Mouse (Mus musculus): ENCODE results near the gene Jph3. TPM values are rescaled to one million over a fixed set of nuclear protein-coding genes. Genes with fewer than 3 reads are reported as not detected.

The Jph3 gene
- polyA plus RNA-seq, 1 experiment from 2014 or later = 47.7 TPM

DNA sequence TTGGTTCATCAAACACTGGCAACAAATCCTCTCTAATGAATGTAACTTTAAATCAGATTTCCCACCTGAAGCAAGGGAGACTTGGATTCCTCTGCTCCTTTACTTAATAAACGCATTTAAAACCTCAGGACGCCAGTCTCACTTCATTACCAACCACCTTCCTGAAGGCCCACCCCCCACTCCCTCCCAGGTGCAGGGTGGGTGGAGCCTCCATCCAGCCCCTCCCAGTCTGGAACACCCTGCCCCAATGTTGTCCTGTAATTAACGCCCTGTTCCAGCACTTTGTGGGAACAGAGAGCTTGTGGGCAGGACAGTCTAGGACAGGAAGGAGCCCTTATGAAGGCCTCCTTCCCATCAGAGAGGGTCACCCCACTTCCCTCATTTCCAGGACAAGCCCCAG lies 64.7 kb downstream of the Jph3 start:
- H3K4me2 ChIP-seq (replicated peaks) = no peak overlapping the region
- H3K9me3 ChIP-seq (replicated peaks) = no peaks in the 10 kb centered on the region
- no peaks in the 10 kb centered on the region; the same call in 1 of the 2 replicates for H3K4me1 ChIP-seq
- no peak overlapping the region for H3K27ac ChIP-seq
- H3K4me3 ChIP-seq = no peak overlapping the region
- H3K27me3 ChIP-seq = no peaks in the 10 kb centered on the region
- 58% methylated on average over 3 of the region's 3 CpGs for WGBS
- H3K36me3 ChIP-seq = peaks cover 57% of the 10 kb centered on the region
- H3K9ac ChIP-seq = no peak overlapping the region
- no peak for ATAC-seq (ENCODE audit: low FRiP score)

DNA sequence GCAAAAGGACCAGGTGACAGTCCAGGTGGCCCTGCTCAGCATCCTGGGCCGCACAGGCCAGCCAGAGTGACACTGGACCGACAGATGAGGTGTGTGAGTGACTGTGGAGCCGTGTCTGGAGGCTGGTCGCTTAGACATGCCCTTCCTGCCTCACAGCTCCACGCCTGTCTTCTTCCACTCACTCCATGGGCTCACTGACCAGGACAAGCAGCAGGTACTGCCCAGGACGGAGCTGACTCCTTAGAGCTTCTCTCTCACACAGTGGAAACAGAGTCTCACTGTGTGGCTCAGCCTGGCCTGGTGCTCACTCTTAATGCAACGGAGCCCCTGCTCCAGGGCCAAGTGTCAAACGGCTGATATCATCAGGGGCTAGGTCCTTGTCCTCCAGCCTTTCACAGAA lies 66.0 kb downstream of the Jph3 start:
- Histone ChIP-seq H3K36me3 (peaks cover 69% of the 10 kb centered on the region), H3K9me3 (replicated peaks) (no peaks in the 10 kb centered on the region), H3K27ac (no peak overlapping the region), H3K27me3 (no peaks in the 10 kb centered on the region), H3K4me2 (replicated peaks) (no peak overlapping the region), H3K4me1 (no peaks in the 10 kb centered on the region; the same call in 1 of the 2 replicates), H3K4me3 (no peak overlapping the region), H3K9ac (no peak overlapping the region)
- WGBS = 91% methylated on average over 8 of the region's 8 CpGs
- no peak for ATAC-seq (ENCODE audit: low FRiP score)

DNA sequence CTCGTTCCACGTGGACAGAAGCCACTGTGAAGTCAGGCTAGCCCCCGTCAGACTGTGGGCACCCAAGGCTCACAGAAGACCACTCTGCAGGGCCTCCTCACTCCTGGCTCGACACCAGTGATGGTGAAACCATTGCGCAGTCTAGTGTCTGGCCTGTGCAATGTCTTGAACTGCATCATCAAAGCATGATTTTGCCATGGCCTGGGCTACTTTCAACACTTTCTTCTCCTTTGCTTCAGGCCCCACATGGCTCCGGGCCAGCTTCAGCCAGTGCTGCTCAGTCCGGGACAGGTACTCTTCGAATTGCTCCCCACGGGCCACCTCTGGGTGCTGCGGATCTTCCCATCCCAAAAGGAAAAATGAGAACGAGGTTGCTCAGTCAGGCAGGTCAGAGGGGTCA lies 67.0 kb downstream of the Jph3 start:
- 91% methylated on average over 11 of the region's 11 CpGs for WGBS
- no peak for ATAC-seq (ENCODE audit: low FRiP score)
- Histone ChIP-seq H3K9ac (no peak overlapping the region), H3K4me1 (no peaks in the 10 kb centered on the region; the same call in 1 of the 2 replicates), H3K4me2 (replicated peaks) (no peak overlapping the region), H3K27me3 (no peaks in the 10 kb centered on the region), H3K27ac (no peak overlapping the region), H3K36me3 (peaks cover 72% of the 10 kb centered on the region), H3K9me3 (replicated peaks) (no peaks in the 10 kb centered on the region), H3K4me3 (no peak overlapping the region)

DNA sequence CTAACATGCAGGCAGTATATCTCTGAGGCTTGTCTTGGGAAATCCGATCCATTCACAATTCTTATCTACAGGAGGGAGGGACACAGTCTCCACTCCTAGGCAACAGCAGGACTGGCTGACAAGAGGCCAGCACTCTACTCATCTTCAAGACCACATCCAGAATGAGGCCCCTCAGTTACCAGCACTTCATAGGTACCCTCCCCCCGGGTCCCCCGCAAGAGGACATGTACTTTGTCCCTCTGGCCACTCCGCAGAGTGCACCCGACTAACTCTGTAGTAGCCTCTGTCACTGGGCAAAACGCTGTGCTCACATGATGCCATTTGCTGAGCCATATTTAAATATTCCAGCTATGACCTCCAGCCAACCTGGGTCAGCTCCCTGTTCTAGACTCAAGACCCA lies 69.0 kb downstream of the Jph3 start:
- no peak overlapping the region for H3K4me2 ChIP-seq (replicated peaks)
- no peak overlapping the region for H3K27ac ChIP-seq
- H3K27me3 ChIP-seq = no peaks in the 10 kb centered on the region
- H3K4me3 ChIP-seq = no peak overlapping the region
- peaks cover 82% of the 10 kb centered on the region for H3K36me3 ChIP-seq
- no peak overlapping the region for H3K9ac ChIP-seq
- H3K9me3 ChIP-seq (replicated peaks) = no peaks in the 10 kb centered on the region
- no peak for ATAC-seq (ENCODE audit: low FRiP score)
- H3K4me1 ChIP-seq = no peaks in the 10 kb centered on the region
- WGBS = 94% methylated on average over 6 of the region's 6 CpGs

DNA sequence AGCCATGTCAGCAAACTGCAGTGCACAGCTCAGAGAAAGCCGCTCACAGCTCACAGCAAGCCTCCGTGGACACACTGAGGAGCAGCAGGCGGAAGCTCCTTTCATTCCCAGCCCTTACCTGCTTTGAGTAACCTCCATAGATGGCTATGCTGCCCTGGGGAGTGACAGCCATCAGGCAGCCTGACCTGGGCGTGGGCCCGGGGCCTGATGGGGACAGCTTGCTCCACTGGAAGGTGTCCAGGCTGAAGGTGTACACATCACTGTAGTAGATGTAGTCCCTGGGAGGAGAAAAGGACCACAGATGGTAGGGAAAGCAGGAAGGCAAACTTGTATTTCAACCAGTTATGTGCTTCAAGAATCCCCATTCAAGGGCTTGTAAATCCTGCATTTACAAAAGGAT lies 75.4 kb downstream of the Jph3 start:
- H3K27ac ChIP-seq = no peak overlapping the region
- no peak overlapping the region for H3K4me3 ChIP-seq
- no peak overlapping the region for H3K4me2 ChIP-seq (replicated peaks)
- H3K27me3 ChIP-seq = no peaks in the 10 kb centered on the region
- WGBS = 92% methylated on average over 5 of the region's 5 CpGs
- H3K4me1 ChIP-seq = peaks cover 3% of the 10 kb centered on the region; the same call in 1 of the 2 replicates
- H3K9me3 ChIP-seq (replicated peaks) = no peaks in the 10 kb centered on the region
- H3K36me3 ChIP-seq = peaks cover 59% of the 10 kb centered on the region
- no peak overlapping the region for H3K9ac ChIP-seq
- ATAC-seq (ENCODE audit: low FRiP score) = no peak

DNA sequence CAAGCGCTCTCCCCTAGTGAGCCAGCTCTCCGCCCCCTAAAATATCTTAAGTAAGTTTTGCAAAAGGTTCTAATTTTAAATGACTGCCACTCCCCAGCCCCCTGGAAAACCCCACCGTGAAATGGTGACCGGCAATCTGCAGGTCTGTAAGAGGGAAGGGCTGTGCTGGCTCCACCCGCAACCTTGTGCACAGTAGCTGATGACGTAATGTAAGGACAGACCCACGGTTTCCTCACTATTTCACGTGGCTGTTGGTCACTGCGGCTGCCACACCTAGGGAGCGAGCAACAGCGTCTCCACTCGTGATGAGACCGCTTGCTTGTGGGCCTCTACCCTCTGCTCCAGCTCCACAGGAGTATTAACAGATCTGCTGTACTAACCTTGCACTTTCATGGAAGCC lies 76.7 kb downstream of the Jph3 start:
- Histone ChIP-seq H3K9ac (no peak overlapping the region), H3K4me1 (peaks cover 3% of the 10 kb centered on the region; the same call in 1 of the 2 replicates), H3K9me3 (replicated peaks) (no peaks in the 10 kb centered on the region), H3K36me3 (peaks cover 47% of the 10 kb centered on the region), H3K4me2 (replicated peaks) (no peak overlapping the region), H3K4me3 (no peak overlapping the region), H3K27me3 (no peaks in the 10 kb centered on the region), H3K27ac (no peak overlapping the region)
- 96% methylated on average over 13 of the region's 13 CpGs for WGBS
- no peak for ATAC-seq (ENCODE audit: low FRiP score)

DNA sequence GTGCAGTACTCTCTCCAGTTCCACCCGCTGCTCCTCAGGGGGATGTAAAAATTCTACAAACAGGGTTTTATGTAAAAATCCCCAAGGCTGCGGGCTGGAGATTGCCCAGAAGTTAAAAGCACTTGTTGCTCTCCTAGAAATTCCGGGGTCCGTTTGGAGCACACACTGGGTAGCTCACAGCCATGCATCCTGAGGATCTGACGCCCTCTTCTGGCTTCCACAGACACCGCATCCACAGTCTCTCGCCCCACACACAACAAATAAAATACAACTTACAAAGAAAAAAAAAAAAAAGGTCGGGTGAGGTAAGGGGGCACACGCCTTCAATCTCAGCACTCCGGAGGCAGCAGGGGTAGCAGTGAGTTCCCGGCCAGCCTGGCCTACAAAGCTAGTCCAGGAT lies 78.6 kb downstream of the Jph3 start:
- Histone ChIP-seq H3K4me2 (replicated peaks) (no peak overlapping the region), H3K9me3 (replicated peaks) (no peaks in the 10 kb centered on the region), H3K4me1 (peaks cover 3% of the 10 kb centered on the region; the same call in 1 of the 2 replicates), H3K27me3 (no peaks in the 10 kb centered on the region), H3K4me3 (no peak overlapping the region), H3K27ac (no peak overlapping the region), H3K36me3 (peaks cover 50% of the 10 kb centered on the region), H3K9ac (no peak overlapping the region)
- no peak for ATAC-seq (ENCODE audit: low FRiP score)
- 80% methylated on average over 11 of the region's 11 CpGs for WGBS

DNA sequence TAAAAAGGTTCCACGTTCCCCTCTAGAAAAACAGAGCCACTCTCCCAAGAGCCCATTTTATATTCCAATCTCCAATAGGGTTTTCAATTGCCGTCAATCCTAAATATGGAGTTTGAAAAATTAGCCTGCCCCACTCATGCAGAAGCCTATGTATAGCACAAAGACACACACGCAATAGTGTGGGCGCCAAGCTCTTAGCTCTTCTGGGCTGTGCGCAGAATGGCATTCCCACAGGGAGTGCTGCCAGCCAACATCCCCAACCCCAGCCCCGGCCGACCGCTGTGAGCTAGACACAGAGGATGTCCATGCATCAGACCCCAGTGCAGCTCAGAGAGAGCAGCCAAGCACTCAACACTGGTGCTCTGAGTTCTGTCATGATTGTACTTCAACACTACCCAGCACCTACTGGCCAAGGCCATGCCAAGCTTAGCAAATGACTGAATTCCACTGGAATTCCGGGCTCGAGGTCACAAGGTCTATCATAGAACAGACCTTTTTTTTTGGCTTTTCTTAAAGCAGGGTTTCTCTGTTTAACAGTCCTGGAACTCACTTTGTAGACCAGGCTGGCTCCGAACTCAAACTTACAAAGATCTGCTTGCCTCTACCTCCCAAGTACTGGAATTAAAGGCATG lies 80.2 kb downstream of the Jph3 start:
- H3K9ac ChIP-seq = no peak overlapping the region
- no peak overlapping the region for H3K4me3 ChIP-seq
- 92% methylated on average over 11 of the region's 11 CpGs for WGBS
- peaks cover 3% of the 10 kb centered on the region; the same call in 1 of the 2 replicates for H3K4me1 ChIP-seq
- H3K27me3 ChIP-seq = no peaks in the 10 kb centered on the region
- H3K9me3 ChIP-seq (replicated peaks) = no peaks in the 10 kb centered on the region
- H3K4me2 ChIP-seq (replicated peaks) = no peak overlapping the region
- H3K27ac ChIP-seq = no peak overlapping the region
- ATAC-seq (ENCODE audit: low FRiP score) = no peak
- peaks cover 53% of the 10 kb centered on the region for H3K36me3 ChIP-seq

DNA sequence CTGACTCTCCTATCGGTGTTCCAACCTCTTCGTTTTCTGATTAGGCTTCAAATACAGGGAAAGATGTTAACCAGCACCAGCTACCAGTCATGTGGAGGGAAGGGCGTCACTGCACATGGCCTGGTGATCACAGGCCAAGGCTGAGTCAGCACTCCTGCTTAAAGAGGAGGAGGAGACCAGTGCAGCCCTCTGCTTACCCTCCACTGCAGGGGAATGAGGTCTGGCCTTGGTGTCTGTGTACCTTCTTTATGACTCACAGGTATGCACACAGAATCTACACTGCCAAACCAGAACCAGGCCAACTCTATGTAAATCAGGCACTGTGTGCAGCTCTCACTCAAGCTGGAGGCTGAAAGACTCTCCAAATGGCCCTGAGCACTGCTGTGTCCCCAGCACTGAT lies 82.1 kb downstream of the Jph3 start:
- no peak for ATAC-seq (ENCODE audit: low FRiP score)
- no peak overlapping the region for H3K4me2 ChIP-seq (replicated peaks)
- WGBS = 95% methylated on average over 3 of the region's 3 CpGs
- peaks cover 3% of the 10 kb centered on the region; the same call in 1 of the 2 replicates for H3K4me1 ChIP-seq
- H3K36me3 ChIP-seq = peaks cover 49% of the 10 kb centered on the region
- no peaks in the 10 kb centered on the region for H3K9me3 ChIP-seq (replicated peaks)
- no peak overlapping the region for H3K9ac ChIP-seq
- no peaks in the 10 kb centered on the region for H3K27me3 ChIP-seq
- H3K4me3 ChIP-seq = no peak overlapping the region
- H3K27ac ChIP-seq = no peak overlapping the region

DNA sequence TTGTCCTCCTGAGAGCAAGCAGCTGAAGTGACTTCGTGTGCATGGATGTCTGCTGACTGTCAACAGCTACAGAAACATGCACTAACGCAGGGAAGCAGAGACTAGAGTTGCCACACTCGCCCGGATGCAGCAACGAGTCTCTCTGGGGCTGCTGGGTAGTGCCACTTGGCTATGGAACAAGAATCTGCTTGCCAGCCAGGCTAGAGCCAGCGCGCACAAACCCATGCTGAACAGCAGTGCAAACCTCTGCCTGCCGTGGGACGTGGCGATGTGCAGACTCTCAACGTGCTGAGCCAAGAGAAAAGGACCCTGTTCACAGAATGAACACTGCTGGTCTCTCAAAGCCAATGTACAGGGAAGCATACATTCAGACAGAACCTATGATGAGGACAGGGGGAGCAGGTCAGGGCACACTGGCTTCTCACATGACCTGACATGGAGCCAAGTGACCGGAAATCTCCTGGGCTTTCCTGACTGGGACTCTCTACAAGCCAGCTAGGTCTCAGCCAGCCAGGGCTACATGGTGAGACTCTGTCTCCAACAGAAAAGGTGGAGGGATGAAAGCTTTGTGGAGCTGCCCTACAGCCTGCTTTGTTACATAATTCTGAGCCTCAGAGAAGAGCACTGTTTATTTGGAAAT lies 82.6 kb downstream of the Jph3 start:
- peaks cover 3% of the 10 kb centered on the region; the same call in 1 of the 2 replicates for H3K4me1 ChIP-seq
- H3K9me3 ChIP-seq (replicated peaks) = no peaks in the 10 kb centered on the region
- no peak overlapping the region for H3K4me3 ChIP-seq
- peaks cover 46% of the 10 kb centered on the region for H3K36me3 ChIP-seq
- WGBS = 95% methylated on average over 12 of the region's 12 CpGs
- H3K9ac ChIP-seq = no peak overlapping the region
- no peaks in the 10 kb centered on the region for H3K27me3 ChIP-seq
- no peak overlapping the region for H3K27ac ChIP-seq
- H3K4me2 ChIP-seq (replicated peaks) = no peak overlapping the region
- no peak for ATAC-seq (ENCODE audit: low FRiP score)

DNA sequence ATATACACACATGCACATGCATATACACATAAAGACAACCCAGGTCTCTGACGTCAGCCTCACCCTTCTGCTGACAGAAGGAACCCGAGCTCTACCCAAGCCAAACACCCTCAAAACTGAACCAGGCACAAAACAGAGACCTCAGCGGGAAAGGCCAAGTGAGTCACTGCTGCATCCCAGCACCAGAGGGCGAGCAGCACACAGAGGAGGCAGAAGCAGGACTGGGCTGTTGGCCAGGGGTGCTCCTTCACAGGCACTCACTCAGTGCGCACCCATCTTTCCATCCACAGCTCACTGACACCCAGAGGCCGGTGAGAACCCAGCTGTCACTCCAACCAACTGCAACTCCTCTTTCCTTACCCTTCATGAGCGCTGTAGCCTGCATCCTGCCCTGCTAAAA lies 88.8 kb downstream of the Jph3 start:
- peaks cover 62% of the 10 kb centered on the region for H3K36me3 ChIP-seq
- no peaks in the 10 kb centered on the region for H3K4me1 ChIP-seq
- no peak overlapping the region for H3K27ac ChIP-seq
- no peak overlapping the region for H3K4me2 ChIP-seq (replicated peaks)
- ATAC-seq (ENCODE audit: low FRiP score) = no peak
- no peak overlapping the region for H3K4me3 ChIP-seq
- no peak overlapping the region for H3K9ac ChIP-seq
- 80% methylated on average over 7 of the region's 7 CpGs for WGBS
- H3K27me3 ChIP-seq = no peaks in the 10 kb centered on the region
- H3K9me3 ChIP-seq (replicated peaks) = no peaks in the 10 kb centered on the region

DNA sequence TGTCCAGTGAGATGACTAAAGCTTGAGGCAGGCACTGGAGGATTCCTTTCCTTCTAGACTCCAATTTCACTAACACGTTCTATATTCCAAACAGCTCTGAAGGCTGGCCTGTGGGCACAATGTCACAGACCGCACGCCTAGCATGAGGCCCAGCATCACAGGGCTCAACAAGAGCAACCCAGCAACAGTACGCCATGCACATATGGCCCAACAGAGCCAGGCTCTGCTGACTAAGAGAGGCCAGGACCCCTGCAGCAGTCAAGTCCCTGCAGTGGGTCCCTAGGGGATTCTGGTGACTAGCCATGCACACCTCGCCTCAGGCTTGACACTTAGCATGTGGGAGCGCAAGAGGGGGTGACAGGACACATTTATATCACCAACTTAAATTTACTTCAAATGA lies 91.4 kb downstream of the Jph3 start:
- Histone ChIP-seq H3K36me3 (peaks cover 40% of the 10 kb centered on the region), H3K4me1 (no peaks in the 10 kb centered on the region), H3K4me2 (replicated peaks) (no peak overlapping the region), H3K9me3 (replicated peaks) (no peaks in the 10 kb centered on the region), H3K27ac (no peak overlapping the region), H3K27me3 (no peaks in the 10 kb centered on the region), H3K4me3 (no peak overlapping the region), H3K9ac (no peak overlapping the region)
- no peak for ATAC-seq (ENCODE audit: low FRiP score)
- WGBS = 93% methylated on average over 6 of the region's 6 CpGs

DNA sequence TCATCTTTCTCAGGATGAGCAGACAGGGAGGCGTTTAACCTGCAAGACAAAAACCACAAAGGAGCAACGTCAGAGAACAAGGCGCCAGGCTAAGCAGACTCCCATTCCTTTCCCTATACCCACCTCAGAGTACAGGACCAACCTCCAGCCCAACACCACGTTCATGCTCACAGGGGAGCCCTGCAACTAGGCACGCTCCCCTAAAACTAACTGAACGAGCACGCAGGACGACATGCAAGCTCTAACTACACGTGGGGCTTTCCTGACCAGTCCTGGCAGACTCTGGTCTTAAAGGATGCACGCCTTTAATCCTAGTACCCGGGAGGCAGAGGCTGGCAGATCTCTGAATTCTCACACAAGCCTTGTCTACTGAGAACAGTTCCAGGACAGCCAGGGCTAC lies 91.9 kb downstream of the Jph3 start:
- Histone ChIP-seq H3K36me3 (peaks cover 35% of the 10 kb centered on the region), H3K27ac (no peak overlapping the region), H3K27me3 (no peaks in the 10 kb centered on the region), H3K4me2 (replicated peaks) (no peak overlapping the region), H3K9me3 (replicated peaks) (no peaks in the 10 kb centered on the region), H3K4me3 (no peak overlapping the region), H3K9ac (no peak overlapping the region), H3K4me1 (no peaks in the 10 kb centered on the region)
- ATAC-seq (ENCODE audit: low FRiP score) = no peak
- 91% methylated on average over 11 of the region's 11 CpGs for WGBS

Measured in hindbrain, embryonic 12.5 days (tissue).